Mouse (Mus musculus): ENCODE measurements at regions not wholly inside any gene's neighbourhood (a gene's known extent, or its start where the extent isn't known, plus 50 kb on each side); places are given as distances from the start of the nearest gene placed in this dataset.
A peak's percentile ranks its signal among the peaks of the same experiment; 100 is the strongest.

DNA sequence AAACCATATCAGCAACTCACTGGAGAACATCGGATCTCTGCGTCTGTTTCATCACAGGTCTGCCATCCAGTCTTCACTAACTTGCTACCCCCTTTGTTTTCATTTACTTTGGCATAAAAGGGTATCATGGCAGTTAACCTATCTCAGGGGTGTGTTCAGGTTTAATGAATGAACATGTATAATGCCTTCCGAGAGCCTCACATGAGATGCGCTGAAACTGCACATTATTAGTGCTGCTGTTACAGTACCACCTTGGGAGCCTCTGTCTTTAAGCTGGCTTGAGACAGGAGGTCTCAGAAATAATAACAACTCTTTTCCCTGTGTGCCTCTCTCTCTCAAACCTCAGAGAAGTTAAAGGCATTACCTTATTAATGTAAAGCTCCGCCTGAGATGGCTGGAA lies 438.2 kb upstream of the Cited2 start:
- no peak for ATAC-seq (ENCODE audit: insufficient number of reproducible peaks, low FRiP score, low TSS enrichment, low read depth)
- no peaks in the 10 kb centered on the region for H3K27me3 ChIP-seq
- no peak overlapping the region for H3K4me2 ChIP-seq (replicated peaks)
- no peak overlapping the region for H3K9ac ChIP-seq
- no peak overlapping the region for H3K4me3 ChIP-seq (replicated peaks)
- H3K27ac ChIP-seq (replicated peaks) = no peak overlapping the region
- no peaks in the 10 kb centered on the region for H3K36me3 ChIP-seq
- WGBS = 91% methylated on average over 5 of the region's 5 CpGs
- no peaks in the 10 kb centered on the region for H3K9me3 ChIP-seq (replicated peaks)
- 0 out of 2 replicates have a peak, but pooled peaks cover 3% of the 10 kb centered on the region for H3K4me1 ChIP-seq

DNA sequence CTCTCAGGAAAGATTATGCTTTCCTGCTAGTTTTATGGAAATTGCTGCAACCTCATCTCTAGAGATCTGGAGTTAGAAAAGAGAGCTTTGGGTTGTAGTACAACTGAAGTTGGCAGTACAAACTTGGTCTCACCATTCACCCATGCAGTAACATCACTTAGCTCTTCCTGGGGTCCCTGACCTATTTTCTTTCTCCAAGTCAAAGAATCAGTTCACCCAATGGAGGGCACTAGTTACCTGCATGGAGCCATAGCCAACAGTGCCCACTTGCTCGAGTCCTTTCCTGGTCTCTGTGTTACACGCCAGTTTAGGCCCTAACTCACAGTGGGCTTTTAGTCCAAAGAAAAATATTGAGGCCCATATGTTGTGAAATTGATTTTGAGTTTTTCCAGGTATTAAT lies 435.9 kb upstream of the Cited2 start:
- no peak overlapping the region for H3K4me2 ChIP-seq (replicated peaks)
- H3K9ac ChIP-seq = no peak overlapping the region
- no peak for ATAC-seq (ENCODE audit: insufficient number of reproducible peaks, low FRiP score, low TSS enrichment, low read depth)
- no peak overlapping the region for H3K27ac ChIP-seq (replicated peaks)
- no peak overlapping the region for H3K4me3 ChIP-seq (replicated peaks)
- no peaks in the 10 kb centered on the region for H3K9me3 ChIP-seq (replicated peaks)
- H3K27me3 ChIP-seq = no peaks in the 10 kb centered on the region
- WGBS = 88% methylated on average over 2 of the region's 2 CpGs
- H3K4me1 ChIP-seq = 0 out of 2 replicates have a peak, but pooled peaks cover 3% of the 10 kb centered on the region
- H3K36me3 ChIP-seq = no peaks in the 10 kb centered on the region

DNA sequence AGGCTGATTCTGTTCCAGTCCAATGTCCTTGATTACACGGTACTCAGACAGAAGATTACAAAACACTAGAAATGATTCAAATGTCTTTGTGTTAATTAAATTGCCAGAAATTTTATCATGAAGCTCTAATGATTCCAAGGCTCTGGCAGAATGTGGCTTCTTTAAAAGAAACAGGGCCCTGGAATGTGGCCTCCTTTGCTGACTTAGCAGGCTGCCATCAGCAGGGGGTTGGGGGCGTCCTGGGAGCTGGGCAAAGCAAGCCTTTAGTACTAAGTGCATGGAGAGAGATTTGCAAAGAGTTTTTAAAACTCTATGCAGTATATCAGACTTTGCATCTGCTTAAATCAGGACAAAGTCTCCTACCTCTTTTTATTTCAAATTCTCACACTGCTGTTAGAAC lies 434.8 kb upstream of the Cited2 start:
- 0 out of 2 replicates have a peak, but pooled peaks cover 3% of the 10 kb centered on the region for H3K4me1 ChIP-seq
- no peak overlapping the region for H3K27ac ChIP-seq (replicated peaks)
- no peak overlapping the region for H3K4me2 ChIP-seq (replicated peaks)
- H3K36me3 ChIP-seq = no peaks in the 10 kb centered on the region
- H3K27me3 ChIP-seq = no peaks in the 10 kb centered on the region
- no peak overlapping the region for H3K9ac ChIP-seq
- 18% methylated on average over 2 of the region's 2 CpGs for WGBS
- H3K9me3 ChIP-seq (replicated peaks) = no peaks in the 10 kb centered on the region
- H3K4me3 ChIP-seq (replicated peaks) = no peak overlapping the region
- ATAC-seq (ENCODE audit: insufficient number of reproducible peaks, low FRiP score, low TSS enrichment, low read depth) = no peak

DNA sequence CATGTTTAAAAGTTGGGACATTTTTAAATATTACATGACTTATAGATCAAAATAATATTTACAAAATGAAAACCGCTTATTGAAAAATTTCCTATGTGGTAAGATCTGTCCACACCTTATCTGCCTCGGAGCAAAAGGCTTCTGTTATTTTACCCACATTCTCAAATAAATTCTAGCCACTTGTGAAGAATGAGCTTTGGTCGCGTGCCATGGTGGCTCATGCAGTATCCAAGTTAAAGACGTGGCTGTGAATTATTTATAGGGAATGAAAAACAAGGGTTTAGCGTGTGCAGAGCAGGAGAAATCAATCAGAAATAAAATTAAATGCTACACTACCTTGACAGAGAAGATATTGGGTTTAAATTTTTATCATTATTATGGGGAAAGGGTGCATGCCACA lies 430.7 kb upstream of the Cited2 start:
- H3K27ac ChIP-seq (replicated peaks) = no peak overlapping the region
- no peaks in the 10 kb centered on the region for H3K36me3 ChIP-seq
- no peak overlapping the region for H3K4me2 ChIP-seq (replicated peaks)
- H3K9me3 ChIP-seq (replicated peaks) = no peaks in the 10 kb centered on the region
- ATAC-seq (ENCODE audit: insufficient number of reproducible peaks, low FRiP score, low TSS enrichment, low read depth) = no peak
- H3K4me3 ChIP-seq (replicated peaks) = no peak overlapping the region
- no peaks in the 10 kb centered on the region for H3K27me3 ChIP-seq
- H3K4me1 ChIP-seq = 0 out of 2 replicates have a peak, but pooled peaks cover 3% of the 10 kb centered on the region
- no peak overlapping the region for H3K9ac ChIP-seq
- 74% methylated on average over 6 of the region's 6 CpGs for WGBS

DNA sequence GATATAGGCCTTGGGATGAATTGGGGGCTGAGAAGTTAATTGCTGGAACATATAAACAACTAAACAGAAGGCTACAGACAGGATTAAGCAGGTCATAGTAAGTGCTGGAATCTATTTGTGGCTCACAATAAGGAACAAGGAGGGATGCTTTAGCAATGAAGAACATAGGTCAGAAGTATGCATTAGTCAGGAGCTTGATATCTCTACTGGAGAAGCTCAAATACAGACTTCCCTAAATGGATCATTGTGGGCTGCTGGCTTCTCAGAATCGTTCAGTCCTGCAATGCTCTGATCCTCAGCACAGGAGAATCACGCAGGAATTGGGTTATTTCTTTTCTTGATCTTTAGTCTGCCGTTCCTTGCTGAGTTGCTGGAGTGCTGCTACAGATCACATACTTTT lies 428.6 kb upstream of the Cited2 start:
- H3K9me3 ChIP-seq (replicated peaks) = no peaks in the 10 kb centered on the region
- no peak overlapping the region for H3K4me3 ChIP-seq (replicated peaks)
- ATAC-seq (ENCODE audit: insufficient number of reproducible peaks, low FRiP score, low TSS enrichment, low read depth) = no peak
- WGBS = 83% methylated on average over 3 of the region's 3 CpGs
- H3K4me1 ChIP-seq = no peaks in the 10 kb centered on the region
- H3K36me3 ChIP-seq = no peaks in the 10 kb centered on the region
- H3K4me2 ChIP-seq (replicated peaks) = no peak overlapping the region
- no peak overlapping the region for H3K9ac ChIP-seq
- H3K27me3 ChIP-seq = no peaks in the 10 kb centered on the region
- no peak overlapping the region for H3K27ac ChIP-seq (replicated peaks)

DNA sequence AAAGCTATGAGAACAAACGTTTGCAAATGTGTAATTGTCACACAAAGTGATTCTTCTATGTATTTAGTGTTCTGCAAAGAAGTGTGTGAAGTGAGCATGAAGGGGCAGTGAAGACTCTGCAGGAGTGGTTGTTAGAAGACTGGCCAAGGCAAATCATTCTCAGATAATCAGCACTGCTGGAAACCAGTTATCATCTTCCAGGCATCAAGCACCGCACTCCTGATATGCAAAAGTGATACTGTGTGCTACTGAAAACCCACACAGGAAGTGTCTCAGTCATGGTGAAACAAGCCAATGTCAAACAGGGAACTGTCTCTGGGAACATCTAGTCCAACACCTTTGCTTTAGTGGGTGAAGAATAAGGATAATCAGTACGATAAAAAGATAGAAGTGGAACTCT lies 427.9 kb upstream of the Cited2 start:
- Histone ChIP-seq H3K4me3 (replicated peaks) (no peak overlapping the region), H3K4me1 (no peaks in the 10 kb centered on the region), H3K27ac (replicated peaks) (no peak overlapping the region), H3K9ac (no peak overlapping the region), H3K9me3 (replicated peaks) (no peaks in the 10 kb centered on the region), H3K36me3 (no peaks in the 10 kb centered on the region), H3K4me2 (replicated peaks) (no peak overlapping the region), H3K27me3 (no peaks in the 10 kb centered on the region)
- 85% methylated on average over 3 of the region's 3 CpGs for WGBS
- ATAC-seq (ENCODE audit: insufficient number of reproducible peaks, low FRiP score, low TSS enrichment, low read depth) = no peak

DNA sequence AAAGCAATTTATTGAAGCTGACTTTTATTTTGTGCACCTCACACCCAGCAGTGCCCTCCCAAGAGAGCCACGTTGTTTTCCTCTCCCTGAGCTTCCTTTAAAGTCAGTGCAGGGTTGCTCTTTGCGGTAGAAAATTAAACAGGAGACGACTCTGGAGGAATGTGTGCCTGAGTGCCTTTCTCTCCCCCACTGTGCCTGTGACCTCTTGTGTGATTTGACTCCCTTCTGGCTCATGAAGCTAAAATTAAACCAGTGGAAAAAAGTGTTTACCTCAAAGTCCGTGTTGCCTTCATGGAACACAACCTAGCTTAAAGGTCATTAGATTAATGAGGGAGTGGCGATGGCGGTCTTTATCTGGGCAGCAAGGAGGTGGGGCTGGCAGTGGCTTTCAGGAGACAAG lies 423.4 kb upstream of the Cited2 start:
- no peak overlapping the region for H3K27ac ChIP-seq (replicated peaks)
- H3K9ac ChIP-seq = no peak overlapping the region
- no peak overlapping the region for H3K4me3 ChIP-seq (replicated peaks)
- WGBS = 40% methylated on average over 6 of the region's 6 CpGs
- ATAC-seq (ENCODE audit: insufficient number of reproducible peaks, low FRiP score, low TSS enrichment, low read depth) = no peak
- H3K36me3 ChIP-seq = no peaks in the 10 kb centered on the region
- H3K4me2 ChIP-seq (replicated peaks) = no peak overlapping the region
- no peaks in the 10 kb centered on the region for H3K9me3 ChIP-seq (replicated peaks)
- H3K4me1 ChIP-seq = no peaks in the 10 kb centered on the region
- no peaks in the 10 kb centered on the region for H3K27me3 ChIP-seq

DNA sequence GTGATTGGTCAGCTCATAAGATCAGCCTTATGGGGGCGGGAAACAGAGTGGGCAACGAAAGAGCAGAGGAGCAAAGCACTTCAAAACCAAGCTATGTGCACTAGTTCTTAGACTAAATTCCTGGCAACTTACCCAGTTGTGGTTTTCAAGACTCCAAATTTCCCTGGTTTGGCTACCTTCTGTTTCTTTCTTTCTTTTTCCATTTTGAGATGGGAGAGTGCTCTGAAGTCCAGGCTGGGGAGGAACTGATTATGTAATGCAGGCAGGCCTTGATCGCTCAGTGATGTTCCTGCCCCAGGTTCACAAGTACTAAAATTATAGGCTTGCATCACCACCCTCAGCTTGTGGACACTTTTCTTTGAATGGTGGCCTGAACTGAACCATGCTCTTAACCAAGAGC lies 396.3 kb upstream of the Cited2 start:
- ATAC-seq (ENCODE audit: insufficient number of reproducible peaks, low FRiP score, low TSS enrichment, low read depth) = no peak
- 78% methylated on average over 3 of the region's 3 CpGs for WGBS
- Histone ChIP-seq H3K9me3 (replicated peaks) (no peaks in the 10 kb centered on the region), H3K4me3 (replicated peaks) (no peak overlapping the region), H3K27me3 (no peaks in the 10 kb centered on the region), H3K9ac (no peak overlapping the region), H3K4me1 (peaks cover 12% of the 10 kb centered on the region; the same call in 1 of the 2 replicates), H3K36me3 (no peaks in the 10 kb centered on the region), H3K4me2 (replicated peaks) (no peak overlapping the region), H3K27ac (replicated peaks) (no peak overlapping the region)

DNA sequence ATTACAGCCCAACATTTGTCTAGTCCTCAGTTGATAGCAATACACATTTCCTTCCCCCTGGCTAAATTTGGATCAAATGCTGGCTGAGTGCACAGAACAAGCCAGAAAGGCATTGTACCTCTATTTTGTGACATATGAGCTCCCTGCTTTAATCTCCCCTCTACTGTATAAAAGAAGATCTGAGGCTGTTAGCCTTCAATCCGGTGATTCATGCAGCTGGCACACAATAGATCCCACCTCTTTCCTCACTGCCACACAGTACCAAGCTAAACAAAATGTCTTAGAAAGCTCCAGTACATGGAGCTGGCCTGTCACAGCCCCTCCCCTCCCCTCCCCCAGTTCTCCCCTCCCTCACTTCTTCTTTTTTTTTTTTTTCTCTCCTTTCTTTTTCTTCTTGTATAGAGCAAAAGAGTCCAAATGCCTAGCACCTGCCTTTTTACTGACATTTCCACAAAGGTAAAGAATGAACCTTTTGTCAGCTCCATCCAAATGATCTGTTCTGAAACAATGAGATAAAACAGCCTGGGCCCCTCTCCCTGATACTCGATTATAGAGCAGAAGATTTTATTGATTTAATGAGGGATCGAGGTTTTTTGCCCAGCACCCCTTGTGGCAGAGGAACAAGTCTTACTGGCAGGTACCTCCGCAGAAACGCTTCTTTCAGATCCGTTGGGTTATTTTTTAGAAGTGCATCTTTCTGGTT lies 392.0 kb upstream of the Cited2 start:
- no peak overlapping the region for H3K27ac ChIP-seq (replicated peaks)
- no peak overlapping the region for H3K9ac ChIP-seq
- no peaks in the 10 kb centered on the region for H3K9me3 ChIP-seq (replicated peaks)
- WGBS = 3% methylated on average over 6 of the region's 6 CpGs
- peak overlapping the region; percentile 56 for H3K4me2 ChIP-seq (replicated peaks)
- peaks cover 23% of the 10 kb centered on the region for H3K4me1 ChIP-seq
- peak; percentile 60; the same call in 1 of the 2 replicates for ATAC-seq (ENCODE audit: insufficient number of reproducible peaks, low FRiP score, low TSS enrichment, low read depth)
- no peaks in the 10 kb centered on the region for H3K27me3 ChIP-seq
- H3K4me3 ChIP-seq (replicated peaks) = peak overlapping the region; percentile 35
- no peaks in the 10 kb centered on the region for H3K36me3 ChIP-seq

DNA sequence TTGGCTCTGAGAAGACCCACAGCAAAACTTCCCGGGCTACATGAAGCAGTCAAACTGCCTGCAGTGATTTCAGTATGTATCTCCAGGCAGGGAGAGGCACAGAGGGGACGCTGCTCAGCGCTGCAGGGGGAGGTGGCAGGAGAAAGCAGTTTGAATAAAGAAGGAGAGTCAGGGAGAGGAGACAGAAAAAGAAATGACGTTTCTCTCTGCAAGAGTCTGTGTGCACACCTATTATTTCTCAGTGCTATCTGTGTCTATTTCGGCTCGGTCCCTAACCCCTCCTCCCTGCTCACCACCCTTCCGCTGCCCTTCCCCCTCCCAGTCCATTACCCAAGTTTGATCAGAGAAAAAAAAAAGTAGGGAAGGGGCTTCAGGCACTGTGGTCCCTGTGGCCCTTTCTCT lies 391.4 kb upstream of the Cited2 start:
- 4% methylated on average over 7 of the region's 7 CpGs for WGBS
- Histone ChIP-seq H3K9ac (no peak overlapping the region), H3K36me3 (no peaks in the 10 kb centered on the region), H3K4me1 (peaks cover 23% of the 10 kb centered on the region), H3K4me3 (replicated peaks) (peak overlapping the region; percentile 35), H3K27me3 (no peaks in the 10 kb centered on the region), H3K9me3 (replicated peaks) (no peaks in the 10 kb centered on the region), H3K27ac (replicated peaks) (no peak overlapping the region), H3K4me2 (replicated peaks) (peak overlapping the region; percentile 56)
- no peak; the same call in 1 of the 2 replicates for ATAC-seq (ENCODE audit: insufficient number of reproducible peaks, low FRiP score, low TSS enrichment, low read depth)

DNA sequence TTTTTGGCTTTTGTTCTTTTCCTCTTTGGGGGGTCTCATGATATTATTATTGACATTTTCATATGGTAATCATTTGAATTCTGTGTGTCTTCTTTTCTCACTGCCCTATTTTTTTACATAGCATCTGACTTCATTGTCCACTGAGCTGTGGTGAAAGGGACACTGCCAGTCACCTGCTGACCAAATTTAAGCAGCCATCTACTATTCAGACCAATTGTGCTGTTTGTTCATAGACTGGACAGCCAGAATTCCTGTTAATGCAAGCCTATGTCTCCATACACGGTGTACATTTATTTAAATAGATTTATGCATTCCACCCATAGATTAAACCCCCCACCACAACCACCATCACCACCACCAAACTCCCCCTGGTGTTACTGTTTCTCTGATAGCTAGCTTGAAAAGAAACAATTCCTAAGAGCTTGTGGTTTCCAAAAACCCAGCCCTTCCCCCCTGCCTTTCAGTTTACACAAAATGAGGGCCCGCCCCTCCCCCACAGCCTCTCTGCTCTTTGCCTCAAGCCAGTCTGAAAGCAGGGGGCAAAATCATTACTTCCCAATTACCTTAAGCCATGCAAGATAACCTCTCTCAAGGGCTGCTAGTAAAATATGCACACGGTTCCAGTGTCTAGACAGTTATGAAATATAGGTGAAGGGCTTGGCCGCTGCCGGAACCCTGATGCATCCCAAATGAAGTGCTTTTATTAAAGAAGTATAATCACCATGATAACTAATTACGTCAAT lies 390.8 kb upstream of the Cited2 start:
- ATAC-seq (ENCODE audit: insufficient number of reproducible peaks, low FRiP score, low TSS enrichment, low read depth) = 0 out of 2 replicates have a peak, but pooled peaks have one; percentile 29
- H3K27me3 ChIP-seq = no peaks in the 10 kb centered on the region
- peaks cover 23% of the 10 kb centered on the region for H3K4me1 ChIP-seq
- no peaks in the 10 kb centered on the region for H3K9me3 ChIP-seq (replicated peaks)
- WGBS = 39% methylated on average over 6 of the region's 6 CpGs
- peak overlapping the region; percentile 35; the same call in 1 of the 2 replicates for H3K4me3 ChIP-seq (replicated peaks)
- H3K9ac ChIP-seq = no peak overlapping the region
- H3K36me3 ChIP-seq = no peaks in the 10 kb centered on the region
- H3K4me2 ChIP-seq (replicated peaks) = peak overlapping the region; percentile 56
- H3K27ac ChIP-seq (replicated peaks) = no peak overlapping the region
